In genomic region chr10:122671253-122671652, GRCm38 (mm10) we compare ENCODE assay signal across 26 mouse cellular contexts. TPM values are rescaled to one million over a fixed set of nuclear protein-coding genes. Genes with fewer than 3 reads are reported as not detected.
DNase-seq lines count a peak whose midpoint lies in the region; ATAC-seq and TF ChIP-seq lines count a peak whose summit lies in the region.
"Had no signal": no experiment of that assay in that cellular context is flagged by ENCODE, and none has a peak within 500 bp of the region (broad histone marks: within the 10 kb centered on the region; RNA-seq: fewer than 3 reads in every experiment).

No protein-coding gene starts in this region.

- no peak overlapping the region for H3K4me2 ChIP-seq in embryonic facial prominence, embryonic 11.5 days (ENCODE audit: low read depth, low read length)
- H3K4me2 ChIP-seq in forebrain, embryonic 16.5 days (ENCODE audit: low read length) = no peak overlapping the region
- H3K4me2 ChIP-seq in liver, postnatal 0 days (ENCODE audit: low read depth, low read length) = no peak overlapping the region
- H3K4me2 ChIP-seq: intestine, embryonic 15.5 days; limb, embryonic 13.5 days; liver, embryonic 11.5 days had no signal

- WGBS in embryonic facial prominence, embryonic 11.5 days = 57% methylated on average over 2 of the region's 2 CpGs
- 66% methylated on average over 2 of the region's 2 CpGs for WGBS in forebrain, embryonic 16.5 days
- 91% methylated on average over 2 of the region's 2 CpGs for WGBS in liver, postnatal 0 days (ENCODE audit: insufficient replicate concordance)

- no peaks in the 10 kb centered on the region for H3K9me3 ChIP-seq in embryonic facial prominence, embryonic 11.5 days (replicated peaks; ENCODE audit: control insufficient read depth, low read length)
- H3K9me3 ChIP-seq in forebrain, embryonic 16.5 days (ENCODE audit: control insufficient read depth, low read length) = no peaks in the 10 kb centered on the region
- no peaks in the 10 kb centered on the region for H3K9me3 ChIP-seq in liver, postnatal 0 days (ENCODE audit: low read length)
- H3K9me3 ChIP-seq: intestine, embryonic 15.5 days; limb, embryonic 13.5 days had no signal

- H3K36me3 ChIP-seq in embryonic facial prominence, embryonic 11.5 days (replicated peaks; ENCODE audit: control insufficient read depth, insufficient read depth, low read depth, low read length) = no peaks in the 10 kb centered on the region
- H3K36me3 ChIP-seq in forebrain, embryonic 16.5 days (ENCODE audit: control insufficient read depth, insufficient read depth) = no peaks in the 10 kb centered on the region
- H3K36me3 ChIP-seq in liver, postnatal 0 days (replicated peaks; ENCODE audit: insufficient read depth, low read length) = no peaks in the 10 kb centered on the region
- H3K36me3 ChIP-seq: intestine, embryonic 15.5 days; limb, embryonic 13.5 days had no signal

- no peak overlapping the region for H3K27ac ChIP-seq in embryonic facial prominence, embryonic 11.5 days (replicated peaks; ENCODE audit: low read depth, low read length)
- H3K27ac ChIP-seq in forebrain, embryonic 16.5 days (ENCODE audit: low read length) = no peak overlapping the region
- no peak overlapping the region for H3K27ac ChIP-seq in liver, postnatal 0 days (ENCODE audit: low read depth)
- H3K27ac ChIP-seq: intestine, embryonic 15.5 days; left cerebral cortex, adult 2 months; limb, embryonic 13.5 days had no signal

- DNase-seq in embryo, embryonic 10 days (ENCODE audit: low spot score) = peak; percentile 30
- DNase-seq in embryo, embryonic 9.5 days (ENCODE audit: extremely low spot score) = no peak
- peak; percentile 77 for DNase-seq in embryonic facial prominence, embryonic 11.5 days (ENCODE audit: low spot score)
- DNase-seq in retina, postnatal 1 day = peak; percentile 47
- no peak for DNase-seq in layer of hippocampus, adult 9-10 months (ENCODE audit: low spot score)
- DNase-seq in liver, postnatal 0 days = no peak
- DNase-seq: adrenal gland, adult 2 months; adrenal gland, postnatal 36 days; cerebellum, adult 2 months; cerebellum, postnatal 14 days; gastrocnemius, postnatal 14 days; heart, postnatal 14 days; kidney, adult 2 months; kidney, postnatal 36 days; midbrain, embryonic 14.5 days; spleen, adult 18-20 months; thymus, postnatal 14 days had no signal

- peak; percentile 85 for ATAC-seq in embryonic facial prominence, embryonic 11.5 days (replicated peaks; ENCODE audit: insufficient number of reproducible peaks, low FRiP score, low TSS enrichment, low read depth)
- peak; percentile 38; the same call in 1 of the 2 replicates for ATAC-seq in forebrain, embryonic 16.5 days
- ATAC-seq in erythroblast, adult 5-6 weeks (replicated peaks; ENCODE audit: low FRiP score, poor library complexity, severe bottlenecking) = no peak
- ATAC-seq in liver, postnatal 0 days = no peak
- ATAC-seq: activated CD4-positive, CD25-positive, alpha-beta regulatory T cell, adult 4 months; hindbrain, embryonic 16.5 days; intestine, embryonic 15.5 days had no signal

- TF ChIP-seq CTCF in liver, postnatal 0 days (IDR thresholded peaks at IDR 0.05; ENCODE audit: low read depth) = no peak

- no peak overlapping the region for H3K4me3 ChIP-seq in embryonic facial prominence, embryonic 11.5 days (ENCODE audit: low read depth, low read length)
- H3K4me3 ChIP-seq in forebrain, embryonic 16.5 days (replicated peaks; ENCODE audit: low read length) = no peak overlapping the region
- H3K4me3 ChIP-seq in liver, postnatal 0 days (ENCODE audit: low read depth, low read length) = no peak overlapping the region
- H3K4me3 ChIP-seq: intestine, embryonic 15.5 days; left cerebral cortex, adult 2 months; limb, embryonic 13.5 days had no signal

- no peak for TF ChIP-seq EP300 in liver, postnatal 0 days (IDR thresholded peaks at IDR 0.05; ENCODE audit: low read depth)

- no peaks in the 10 kb centered on the region for H3K27me3 ChIP-seq in embryonic facial prominence, embryonic 11.5 days (ENCODE audit: control insufficient read depth, insufficient read depth, low read length)
- no peaks in the 10 kb centered on the region for H3K27me3 ChIP-seq in forebrain, embryonic 16.5 days (replicated peaks; ENCODE audit: control insufficient read depth, insufficient read depth, low read length)
- H3K27me3 ChIP-seq in liver, postnatal 0 days (ENCODE audit: insufficient read depth, low read length) = no peaks in the 10 kb centered on the region
- H3K27me3 ChIP-seq: CH12.LX; intestine, embryonic 15.5 days; limb, embryonic 13.5 days had no signal

- H3K4me1 ChIP-seq in embryonic facial prominence, embryonic 11.5 days (ENCODE audit: control insufficient read depth, insufficient read depth, low read length) = no peaks in the 10 kb centered on the region
- no peaks in the 10 kb centered on the region for H3K4me1 ChIP-seq in forebrain, embryonic 16.5 days (replicated peaks; ENCODE audit: control insufficient read depth, insufficient read depth, low read length)
- H3K4me1 ChIP-seq in liver, postnatal 0 days (ENCODE audit: insufficient read depth) = no peaks in the 10 kb centered on the region
- H3K4me1 ChIP-seq: intestine, embryonic 15.5 days; limb, embryonic 13.5 days had no signal

- no peak overlapping the region for H3K9ac ChIP-seq in embryonic facial prominence, embryonic 11.5 days (replicated peaks; ENCODE audit: low read length)
- no peak overlapping the region for H3K9ac ChIP-seq in forebrain, embryonic 16.5 days (replicated peaks; ENCODE audit: low read depth, low read length)
- H3K9ac ChIP-seq in liver, postnatal 0 days (replicated peaks) = no peak overlapping the region
- H3K9ac ChIP-seq: intestine, embryonic 15.5 days; limb, embryonic 13.5 days had no signal

RNA-seq across cellular contexts. Expression of gene Ppm1h, which starts 7.3 kb away (rescaled TPM):
- 4.5 and 5.4 TPM in 2 replicates for polyA plus RNA-seq in embryonic facial prominence, embryonic 11.5 days (2014; fragmentation: Nextera tagmentation; extraction: Ambion mirVana)
- polyA plus RNA-seq in forebrain, embryonic 16.5 days (2015; fragmentation: Nextera tagmentation; extraction: Ambion mirVana) = 10.7 and 12.2 TPM in 2 replicates
- total RNA-seq in erythroblast, adult 5-6 weeks (2015; ENCODE audit: low replicate concordance) = 6.5 and 11.7 TPM in 2 replicates
- total RNA-seq in erythroblast, adult 5-6 weeks (2017; ENCODE audit: low replicate concordance) = 5.0 and 11.7 TPM in 2 replicates
- 3.1 and 3.9 TPM in 2 replicates for polyA plus RNA-seq in liver, postnatal 0 days (2015; fragmentation: Nextera tagmentation; extraction: Ambion mirVana)

Comparison
In these comparisons a context has a peak if more than half of its experiments do, and no peak if none do; other contexts are left out.
1. DNase-seq: peak in embryo, embryonic 10 days (single experiment), embryonic facial prominence, embryonic 11.5 days (single experiment) and retina, postnatal 1 day (single experiment); none in embryo, embryonic 9.5 days (single experiment), layer of hippocampus, adult 9-10 months (single experiment) and liver, postnatal 0 days (single experiment).
2. ATAC-seq: peak in embryonic facial prominence, embryonic 11.5 days (single experiment) and forebrain, embryonic 16.5 days (single experiment); none in erythroblast, adult 5-6 weeks (single experiment) and liver, postnatal 0 days (single experiment).